Mouse (Mus musculus) thymus, postnatal 25 days (tissue): Measurements from ENCODE around the gene Fam240a.

ENCODE experiments used
- DNase-seq: peaks from one replicate; pipeline ENCODE4 v3.0.0; 2022

Fam240a gene

DNA sequence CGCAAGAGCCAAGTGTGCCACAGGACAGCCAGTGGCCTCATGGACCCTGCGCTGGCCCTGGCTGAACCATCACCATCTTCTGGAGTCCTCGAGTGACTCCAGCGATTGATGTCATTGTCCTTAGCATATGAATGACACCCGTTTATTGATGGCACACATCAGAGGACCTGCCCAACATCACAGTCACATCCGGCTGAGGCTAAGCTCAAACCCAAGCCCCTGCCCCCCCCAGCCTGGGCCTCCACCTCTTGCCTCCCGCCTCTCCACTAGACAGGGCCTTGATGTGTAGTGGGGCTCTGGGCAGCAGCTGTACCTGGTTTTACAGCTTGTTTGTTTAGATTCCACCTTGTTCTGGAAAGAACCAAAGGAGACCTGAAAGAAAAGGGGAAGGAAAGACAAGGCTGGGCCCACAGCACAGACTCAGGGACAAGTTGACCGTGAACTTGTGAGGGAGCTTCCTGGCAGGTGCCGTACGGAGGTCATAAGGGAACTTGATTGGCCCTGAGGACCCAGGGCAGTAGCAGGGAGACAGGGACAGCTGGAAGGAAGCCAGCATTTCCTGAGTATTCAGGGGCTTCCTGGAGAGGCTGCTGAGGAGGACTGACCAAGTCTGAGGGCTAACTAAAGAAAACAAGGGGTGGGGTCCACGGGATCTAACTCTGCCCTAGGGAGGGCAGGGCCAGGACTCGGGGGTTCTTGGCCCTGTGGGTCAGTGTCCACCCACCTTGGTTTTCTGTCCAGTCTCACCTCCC, 25.4 kb downstream of the Fam240a start:
- DNase-seq: peak; percentile 43

DNA sequence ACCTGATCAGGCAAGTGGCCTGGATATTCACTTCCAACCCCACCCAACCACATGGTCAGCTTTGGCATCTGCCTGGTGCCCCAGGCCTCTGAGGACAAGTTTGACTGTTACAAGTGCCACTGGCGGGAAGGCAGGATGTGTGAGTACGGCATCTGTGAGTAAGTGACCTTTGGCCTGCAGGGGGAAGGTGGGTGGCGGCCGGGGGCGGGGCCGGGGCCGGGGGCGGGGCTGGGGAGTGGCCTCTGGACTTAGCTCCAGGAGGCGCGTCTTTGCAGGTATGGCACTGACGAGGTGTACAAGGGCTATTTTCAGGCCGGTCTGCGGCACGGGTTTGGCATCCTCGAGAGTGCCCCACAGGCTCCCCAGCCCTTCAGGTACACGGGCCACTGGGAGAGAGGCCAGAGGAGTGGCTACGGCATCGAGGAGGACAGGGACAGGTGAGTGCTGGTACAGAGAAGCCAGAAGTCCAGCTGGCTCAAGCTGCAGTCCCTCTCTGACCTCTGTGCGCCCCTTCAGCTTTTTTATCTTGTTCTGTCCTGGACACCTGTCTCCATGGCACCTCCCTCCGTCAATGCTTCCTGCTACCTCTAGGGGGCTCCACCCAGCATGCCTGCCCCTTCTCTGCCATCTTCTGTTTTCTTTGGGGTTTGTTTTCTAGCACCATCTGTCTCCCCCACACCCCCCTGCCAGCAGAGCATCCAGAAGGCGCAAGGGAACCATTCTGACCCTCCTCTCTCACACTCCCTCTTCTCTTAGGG, 26.5 kb downstream of the Fam240a start:
- DNase-seq: peak; percentile 28

DNA sequence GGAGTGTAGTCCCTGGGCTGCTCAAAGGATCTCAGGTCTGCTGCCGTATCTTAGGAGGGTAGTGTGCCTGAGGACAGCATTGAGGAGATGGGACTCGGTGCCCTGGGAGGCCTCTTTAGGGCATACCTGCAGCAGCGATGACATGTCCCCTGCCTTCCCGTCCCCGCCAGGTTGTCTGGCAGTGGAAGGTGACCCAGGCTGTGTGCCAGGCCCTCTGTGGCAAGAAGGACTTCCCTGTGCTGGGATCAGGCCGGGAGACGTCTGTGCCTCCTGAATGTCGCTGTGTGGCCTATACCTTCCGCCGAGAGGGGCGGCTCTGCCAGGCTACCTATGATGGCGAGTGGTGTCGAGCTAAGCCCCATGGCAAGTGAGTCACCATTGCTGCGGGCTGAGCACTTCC, 27.7 kb downstream of the Fam240a start:
- no peak for DNase-seq

- DNase-seq: peak; percentile 78
Observed at GRCm38 (mm10) chr9:110887388-110888303, 29.0 kb downstream of the Fam240a start.

DNA sequence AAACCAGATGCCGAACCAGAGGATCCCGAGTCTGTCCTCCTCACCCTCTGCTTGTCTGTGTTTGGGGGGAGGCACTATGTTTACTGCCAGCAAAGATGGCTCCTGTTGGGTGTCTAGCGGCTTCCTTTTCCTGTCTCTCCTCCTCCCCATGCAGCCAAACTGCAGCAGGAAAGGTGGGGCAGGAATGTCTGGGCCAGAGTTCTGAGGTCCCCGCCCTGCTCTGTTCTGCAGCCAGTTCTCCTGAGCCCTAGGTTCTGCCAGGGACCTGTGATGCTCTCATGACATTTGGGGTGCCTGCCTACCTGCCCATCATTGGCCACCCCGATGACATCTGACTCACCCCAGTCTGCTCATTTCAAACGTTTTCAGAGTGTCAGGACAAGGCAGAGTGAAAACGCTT, 34.7 kb downstream of the Fam240a start:
- no peak for DNase-seq

DNA sequence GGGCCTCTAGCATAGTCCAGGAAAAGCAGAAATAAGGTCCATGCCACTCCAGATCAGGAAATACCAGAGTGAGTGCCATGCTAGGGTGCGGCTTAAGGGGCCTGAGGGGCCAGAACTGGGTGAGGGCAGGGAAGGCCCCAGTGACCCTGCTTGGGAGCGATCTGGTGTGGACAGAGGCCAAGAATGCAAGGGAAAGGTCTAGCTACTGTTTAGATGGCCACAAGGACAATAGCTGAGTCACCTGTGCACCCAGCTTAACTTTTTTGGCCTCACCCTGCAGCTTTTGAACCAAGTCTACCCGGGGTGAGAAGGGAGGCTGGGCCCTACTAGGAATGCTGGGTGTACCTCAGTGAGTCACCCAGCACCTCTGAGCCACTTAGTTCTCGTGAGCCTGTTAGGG, 35.9 kb downstream of the Fam240a start:
- DNase-seq: no peak

- DNase-seq: peak; percentile 83
Observed at GRCm38 (mm10) chr9:110879998-110880561, 36.6 kb downstream of the Fam240a start, which contains the start of gene Tmie. TSS of gene Tmie (minus strand) at chr9:110880113.

DNA sequence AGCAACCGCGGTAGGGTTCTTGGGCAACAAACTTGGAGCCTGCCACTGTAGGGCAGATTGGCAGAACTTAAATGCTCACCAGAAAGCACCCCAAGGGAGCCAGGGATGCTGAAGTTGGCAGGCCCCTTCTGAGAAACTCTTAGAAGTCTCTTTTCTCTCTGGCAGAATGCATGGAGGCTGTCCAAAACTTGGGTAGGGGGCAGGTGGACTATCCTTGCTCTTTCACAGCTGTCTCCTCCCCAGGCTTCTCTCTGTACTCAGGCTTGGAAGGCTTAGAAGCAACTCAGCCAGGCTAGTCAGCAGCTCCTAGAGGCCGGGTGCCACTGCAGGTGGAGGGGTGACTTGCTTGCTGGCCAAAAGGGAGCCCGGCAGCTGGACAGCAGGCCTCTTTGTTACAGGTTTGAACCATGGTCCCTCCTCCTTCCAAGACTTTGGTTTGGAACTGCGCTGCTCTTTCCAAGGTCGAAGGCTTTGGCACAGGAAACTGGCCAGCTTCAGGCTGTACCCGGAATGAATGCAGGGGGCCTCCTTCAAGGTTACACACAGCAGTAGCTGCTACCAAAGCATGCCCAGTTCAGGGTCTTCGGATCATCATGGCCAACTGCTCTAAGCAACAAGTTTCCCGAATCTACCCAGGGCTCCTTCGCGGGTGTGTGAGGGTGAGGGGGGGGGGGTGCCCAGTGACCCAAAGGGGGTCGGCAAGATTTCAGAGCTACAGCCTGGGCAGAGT, 37.3 kb downstream of the Fam240a start, which contains the start of gene Als2cl:
Als2cl (plus strand) TSS at position 680 of the 730 bp plus-strand sequence.
- peak; percentile 28 for DNase-seq

GRCm38 (mm10) chr9:110877888-110878287, 38.8 kb downstream of the Fam240a start:
- DNase-seq: no peak

DNA sequence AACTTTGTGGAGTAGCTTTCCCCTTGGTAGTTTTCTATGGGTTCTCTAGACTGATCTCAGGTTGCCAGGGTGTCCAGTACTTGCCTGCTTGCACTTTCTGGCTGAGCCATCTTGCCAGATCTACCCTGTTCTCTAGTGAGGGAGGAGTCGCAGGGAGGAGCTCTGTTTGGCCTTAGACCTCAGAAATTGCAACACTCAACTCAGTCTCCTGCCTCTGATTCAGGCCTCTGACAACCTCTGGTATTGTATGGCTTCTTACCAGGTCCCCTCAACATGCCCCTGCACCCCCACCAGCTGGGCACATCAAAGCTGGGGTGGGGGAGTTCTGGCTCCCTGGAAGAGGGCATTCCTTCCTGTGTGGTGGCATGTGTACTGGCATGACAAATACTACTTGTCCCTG, 39.3 kb downstream of the Fam240a start:
- no peak for DNase-seq

- DNase-seq: no peak
Observed at GRCm38 (mm10) chr9:110875288-110875695, 41.4 kb downstream of the Fam240a start.

- DNase-seq: no peak
Observed at GRCm38 (mm10) chr9:110874660-110875191, 41.9 kb downstream of the Fam240a start.

- peak; percentile 59 for DNase-seq
Observed at GRCm38 (mm10) chr9:110873681-110874659, 42.7 kb downstream of the Fam240a start.

DNA sequence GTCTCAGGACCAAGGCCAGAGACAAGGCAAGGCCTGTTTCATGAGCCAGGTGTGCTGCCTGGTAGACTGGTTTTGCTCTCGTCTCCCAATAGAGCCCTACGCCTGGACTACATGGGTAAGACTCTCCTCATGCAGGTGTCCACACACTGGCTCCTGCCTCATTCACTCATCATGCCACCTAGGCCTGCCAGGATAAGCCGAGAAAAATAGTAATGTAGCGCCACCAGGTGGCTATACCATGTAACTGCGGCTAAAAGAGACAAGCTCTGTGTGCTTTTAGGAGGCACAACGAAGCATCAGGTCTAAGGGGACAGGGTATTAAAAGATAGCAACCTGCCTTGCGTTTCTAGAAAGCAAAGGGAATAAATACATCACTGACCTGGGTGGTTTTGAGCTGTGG, 45.6 kb downstream of the Fam240a start:
- peak; percentile 70 for DNase-seq
